Mouse (Mus musculus): ENCODE results near the gene Cmpk1.

GRCm38 (mm10) chr4:114925917-114926312, 61.1 kb downstream of the Cmpk1 start, which contains the start of gene Foxe3:
- TF ChIP-seq CTCF (IDR thresholded peaks at IDR 0.05; ENCODE audit: extremely low read depth, insufficient read depth, insufficient read length, insufficient replicate concordance) (no peak), POLR2A (IDR thresholded peaks at IDR 0.05; ENCODE audit: low read depth, low read length) (no peak)

Measured in spleen, adult 2 months (tissue).